Mouse (Mus musculus) midbrain, embryonic 13.5 days (tissue): Measurements from ENCODE around the gene Mon1a. TPM values are rescaled to one million over a fixed set of nuclear protein-coding genes. Genes with fewer than 3 reads are reported as not detected.

Source experiments
- ATAC-seq: fragments of 200-750 bp; cut with Nextera tagmentation; 2 replicates; pipeline ENCODE4 v1.8.0; 2017; ENCODE audit warnings: mild to moderate bottlenecking, moderate TSS enrichment, moderate library complexity
- H3K27ac ChIP-seq: fragments of 300-500 bp; sonication (generic); 2 replicates; pipeline ENCODE4 v1.5.1; 2015; ENCODE audit warnings: inconsistent platforms, mild to moderate bottlenecking, moderate library complexity
- H3K27me3 ChIP-seq: fragments of 300-500 bp; sonication (generic); 2 replicates; pipeline ENCODE4 v1.6.1; 2015; ENCODE audit warnings: mild to moderate bottlenecking, inconsistent platforms
- H3K36me3 ChIP-seq: fragments of 300-500 bp; sonication (generic); 2 replicates; pipeline ENCODE4 v1.6.1; 2015; ENCODE audit warnings: mild to moderate bottlenecking, inconsistent platforms
- H3K4me1 ChIP-seq: fragments of 300-500 bp; sonication (generic); replicated peaks from 2 replicates; pipeline ENCODE4 v1.6.1; 2015; ENCODE audit warnings: inconsistent platforms
- H3K4me2 ChIP-seq: fragments of 300-500 bp; sonication (generic); replicated peaks from 2 replicates; pipeline ENCODE4 v1.6.1; 2015; ENCODE audit warnings: moderate library complexity, mild to moderate bottlenecking, inconsistent platforms
- H3K4me3 ChIP-seq: fragments of 300-500 bp; sonication (generic); replicated peaks from 2 replicates; pipeline ENCODE4 v1.5.1; 2015; ENCODE audit warnings: mild to moderate bottlenecking, inconsistent platforms
- H3K9ac ChIP-seq: fragments of 300-500 bp; sonication (generic); replicated peaks from 2 replicates; pipeline ENCODE4 v1.6.1; 2015; ENCODE audit warnings: mild to moderate bottlenecking, inconsistent platforms
- H3K9me3 ChIP-seq: fragments of 300-500 bp; sonication (generic); 2 replicates; pipeline ENCODE4 v1.6.1; 2016; ENCODE audit warnings: mild to moderate bottlenecking, inconsistent platforms
- WGBS: fragments of 180-500 bp; shearing (Covaris S2); methylation state at CpG from one replicate; pipeline ENCODE4 v1.1.7; 2015; 5-methylcytosine and 5-hydroxymethylcytosine counted together
- polyA plus RNA-seq: library from polyadenylated mRNA; unstranded; fragments of >200 nt; fragmentation: Nextera tagmentation; extraction: Ambion mirVana; gene quantifications from 2 replicates; pipeline ENCODE4 v1.2.1, GENCODE M21; 2015

Mon1a gene
- polyA plus RNA-seq, 1 experiment from 2014 or later, result 23.8 TPM

GRCm38 (mm10) chr9:107910025-107910769 is 22.2 kb downstream of the Mon1a start:
- no peaks in the 10 kb centered on the region for H3K9me3 ChIP-seq
- peaks cover 15% of the 10 kb centered on the region for H3K27me3 ChIP-seq
- H3K4me3 ChIP-seq, result no peak overlapping the region
- H3K4me2 ChIP-seq, result no peak overlapping the region
- H3K36me3 ChIP-seq, result no peaks in the 10 kb centered on the region
- ATAC-seq, result no peak
- H3K9ac ChIP-seq, result no peak overlapping the region
- H3K4me1 ChIP-seq, result peaks cover 26% of the 10 kb centered on the region
- WGBS, result 89% methylated on average over 15 of the region's 15 CpGs
- H3K27ac ChIP-seq, result no peak overlapping the region

DNA sequence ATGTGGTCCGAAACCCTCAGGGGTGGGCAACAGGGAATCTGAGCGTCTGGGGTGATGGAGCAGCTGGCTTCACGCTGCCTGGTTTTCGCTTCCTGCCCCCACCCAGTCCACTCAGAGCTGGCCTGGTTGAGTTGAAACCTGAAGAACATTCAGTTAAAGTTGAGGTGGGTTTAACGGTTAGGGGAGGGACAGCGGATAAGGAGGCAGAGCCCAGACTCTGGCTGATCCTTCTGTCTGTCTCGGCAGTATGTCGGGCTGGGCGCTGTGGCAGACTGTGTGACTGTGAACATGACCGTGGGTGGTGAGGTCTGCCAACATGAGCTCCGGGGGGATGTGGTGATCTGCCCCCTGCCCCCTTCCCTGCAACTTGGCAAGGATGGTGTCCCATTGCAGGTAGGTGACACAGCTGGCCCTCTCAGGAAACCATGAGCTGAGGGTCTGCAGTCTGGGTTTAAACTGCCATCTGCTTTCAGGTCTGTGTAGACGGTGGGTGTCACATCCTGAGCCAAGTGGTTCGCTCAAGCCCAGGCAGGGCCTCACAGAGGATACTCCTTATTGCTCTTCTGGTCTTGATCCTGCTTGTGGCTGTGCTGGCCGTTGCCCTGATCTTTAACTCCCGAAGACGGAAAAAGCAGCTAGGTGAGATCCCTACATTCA is 26.9 kb downstream of the Mon1a start:
- Histone ChIP-seq H3K27ac (no peak overlapping the region), H3K4me2 (no peak overlapping the region), H3K4me3 (no peak overlapping the region), H3K9me3 (no peaks in the 10 kb centered on the region), H3K9ac (no peak overlapping the region), H3K36me3 (no peaks in the 10 kb centered on the region), H3K27me3 (no peaks in the 10 kb centered on the region), H3K4me1 (peaks cover 15% of the 10 kb centered on the region)
- no peak for ATAC-seq
- WGBS, result 86% methylated on average over 16 of the region's 16 CpGs

DNA sequence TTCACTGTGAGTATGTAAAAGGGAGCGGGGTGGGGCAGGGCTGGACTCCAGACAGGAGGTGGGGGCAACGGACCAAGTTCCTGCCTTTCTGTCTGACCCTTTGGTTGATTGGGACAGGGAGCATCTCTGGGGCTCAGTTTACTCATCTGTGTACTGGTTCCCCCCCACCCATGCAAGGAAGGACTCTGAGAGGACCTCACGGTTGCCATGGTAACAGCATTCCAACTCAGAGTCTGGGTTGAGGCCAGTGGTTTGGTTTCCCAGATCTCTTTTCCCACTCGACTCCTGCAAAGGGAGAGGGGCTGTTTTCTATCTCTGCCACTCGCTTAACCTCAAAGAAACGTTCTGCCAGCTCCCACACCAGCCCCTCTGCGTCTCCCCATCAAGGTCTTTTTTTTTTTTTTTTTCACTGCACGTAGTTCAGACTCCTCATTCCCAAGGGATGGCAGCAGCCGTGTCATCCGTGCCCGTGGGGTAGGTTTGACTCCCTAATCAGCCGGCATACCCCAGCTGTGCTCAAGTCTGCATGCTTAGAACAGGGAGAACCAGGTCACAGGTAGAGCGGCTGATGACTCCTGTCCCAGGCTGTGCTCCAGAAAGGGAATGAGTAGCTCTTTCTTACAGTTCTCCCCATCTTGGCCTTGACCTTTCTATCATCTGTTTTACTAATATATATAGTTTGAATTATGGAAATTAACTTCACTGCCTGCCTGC is 30.1 kb downstream of the Mon1a start:
- 0 out of 2 replicates have a peak, but pooled peaks have one; percentile 38 for ATAC-seq
- no peaks in the 10 kb centered on the region for H3K9me3 ChIP-seq
- no peak overlapping the region for H3K4me2 ChIP-seq
- H3K36me3 ChIP-seq, result no peaks in the 10 kb centered on the region
- no peaks in the 10 kb centered on the region for H3K27me3 ChIP-seq
- no peak overlapping the region; the same call in 1 of the 2 replicates for H3K9ac ChIP-seq
- 34% methylated on average over 13 of the region's 13 CpGs for WGBS
- no peak overlapping the region for H3K4me3 ChIP-seq
- H3K4me1 ChIP-seq, result peaks cover 15% of the 10 kb centered on the region
- no peak overlapping the region for H3K27ac ChIP-seq

- Histone ChIP-seq H3K27ac (no peak overlapping the region), H3K27me3 (no peaks in the 10 kb centered on the region), H3K4me3 (no peak overlapping the region), H3K9ac (no peak overlapping the region), H3K9me3 (no peaks in the 10 kb centered on the region), H3K4me1 (peaks cover 18% of the 10 kb centered on the region), H3K4me2 (no peak overlapping the region), H3K36me3 (no peaks in the 10 kb centered on the region)
- WGBS, result 82% methylated on average over 6 of the region's 6 CpGs
- no peak for ATAC-seq
Measured at GRCm38 (mm10) chr9:107918884-107919283, 30.9 kb downstream of the Mon1a start.

GRCm38 (mm10) chr9:107919441-107919840 is 31.5 kb downstream of the Mon1a start:
- 79% methylated on average over 5 of the region's 5 CpGs for WGBS
- no peak for ATAC-seq
- H3K4me2 ChIP-seq, result no peak overlapping the region
- H3K9ac ChIP-seq, result no peak overlapping the region
- no peaks in the 10 kb centered on the region for H3K9me3 ChIP-seq
- H3K4me3 ChIP-seq, result no peak overlapping the region
- no peaks in the 10 kb centered on the region for H3K36me3 ChIP-seq
- no peaks in the 10 kb centered on the region for H3K27me3 ChIP-seq
- H3K4me1 ChIP-seq, result peaks cover 24% of the 10 kb centered on the region
- no peak overlapping the region for H3K27ac ChIP-seq

DNA sequence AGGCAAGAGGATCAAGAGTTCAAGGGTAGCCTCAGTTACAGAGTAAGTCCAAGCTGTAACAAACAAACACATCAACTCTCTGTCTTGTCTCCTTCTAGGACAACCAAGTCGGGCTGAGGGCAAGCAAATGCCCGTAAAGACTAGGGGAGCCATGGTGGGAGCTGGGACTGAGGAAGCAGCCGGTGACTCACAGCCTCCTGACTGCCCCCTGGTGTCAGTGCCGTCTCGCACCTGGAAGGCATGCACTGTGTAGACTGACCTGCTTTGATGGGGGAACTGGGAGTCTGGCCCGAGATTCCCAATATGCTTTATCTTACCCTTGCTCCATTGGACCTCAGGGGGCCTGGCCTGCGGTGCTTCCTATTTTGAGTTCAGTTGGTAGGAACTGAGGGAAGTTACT is 35.1 kb downstream of the Mon1a start:
- Histone ChIP-seq H3K27ac (no peak overlapping the region), H3K4me3 (no peak overlapping the region), H3K9ac (no peak overlapping the region), H3K27me3 (no peaks in the 10 kb centered on the region), H3K36me3 (no peaks in the 10 kb centered on the region), H3K4me2 (no peak overlapping the region), H3K9me3 (no peaks in the 10 kb centered on the region), H3K4me1 (peaks cover 31% of the 10 kb centered on the region)
- no peak for ATAC-seq
- WGBS, result 34% methylated on average over 7 of the region's 7 CpGs

DNA sequence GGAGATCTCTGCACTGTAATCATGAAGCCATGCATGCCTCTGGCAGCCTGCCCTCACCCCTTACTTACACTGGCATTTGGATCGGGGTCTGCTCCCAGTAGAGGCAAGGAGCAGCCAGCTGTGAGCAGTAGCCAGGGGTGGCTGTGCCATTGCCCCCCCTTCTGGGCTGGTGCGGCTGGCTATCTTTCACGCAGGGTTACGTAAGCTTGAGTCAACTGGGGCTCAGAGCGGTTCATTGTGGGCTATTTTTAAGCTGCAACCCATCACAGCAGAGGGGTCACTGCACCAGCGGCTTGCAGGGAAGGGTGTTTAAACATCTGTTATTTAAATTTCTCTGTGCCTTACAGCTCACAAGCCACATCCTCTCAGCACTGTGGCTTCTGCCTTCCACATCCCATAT is 36.0 kb downstream of the Mon1a start:
- Histone ChIP-seq H3K27ac (peak overlapping the region; percentile 36), H3K9ac (no peak overlapping the region), H3K4me2 (no peak overlapping the region), H3K4me3 (no peak overlapping the region), H3K9me3 (no peaks in the 10 kb centered on the region), H3K27me3 (no peaks in the 10 kb centered on the region), H3K36me3 (no peaks in the 10 kb centered on the region), H3K4me1 (peaks cover 21% of the 10 kb centered on the region)
- WGBS, result 32% methylated on average over 6 of the region's 6 CpGs
- 0 out of 2 replicates have a peak, but pooled peaks have one; percentile 9 for ATAC-seq

DNA sequence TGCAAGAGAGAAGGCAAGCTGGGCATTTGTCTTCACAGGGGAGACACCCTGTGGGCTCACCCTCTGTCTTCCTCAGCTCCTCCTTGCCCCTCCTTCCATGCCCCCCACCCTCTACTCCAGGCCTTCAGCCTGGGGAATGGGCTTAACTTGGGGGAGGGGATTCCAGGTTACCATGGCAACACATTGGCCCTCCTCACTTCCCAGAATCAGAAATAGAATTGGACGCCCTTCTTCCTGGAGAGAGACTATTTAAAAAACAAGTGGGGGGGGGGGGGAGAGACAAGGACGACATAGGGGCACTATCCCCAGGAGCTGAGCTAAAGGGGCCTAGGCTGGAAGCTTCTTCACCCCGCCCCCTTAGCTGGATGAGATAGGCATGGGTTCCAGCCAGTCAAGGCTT is 37.3 kb downstream of the Mon1a start:
- no peaks in the 10 kb centered on the region for H3K36me3 ChIP-seq
- peaks cover 21% of the 10 kb centered on the region for H3K4me1 ChIP-seq
- no peak overlapping the region for H3K4me2 ChIP-seq
- no peak overlapping the region for H3K9ac ChIP-seq
- peak; percentile 49; the same call in 1 of the 2 replicates for ATAC-seq
- no peak overlapping the region for H3K4me3 ChIP-seq
- no peak overlapping the region for H3K27ac ChIP-seq
- no peaks in the 10 kb centered on the region for H3K27me3 ChIP-seq
- H3K9me3 ChIP-seq, result no peaks in the 10 kb centered on the region
- 8% methylated on average over 3 of the region's 3 CpGs for WGBS

GRCm38 (mm10) chr9:107926920-107927420 is 39.0 kb downstream of the Mon1a start:
- WGBS, result 63% methylated on average over 9 of the region's 9 CpGs
- H3K36me3 ChIP-seq, result no peaks in the 10 kb centered on the region

DNA sequence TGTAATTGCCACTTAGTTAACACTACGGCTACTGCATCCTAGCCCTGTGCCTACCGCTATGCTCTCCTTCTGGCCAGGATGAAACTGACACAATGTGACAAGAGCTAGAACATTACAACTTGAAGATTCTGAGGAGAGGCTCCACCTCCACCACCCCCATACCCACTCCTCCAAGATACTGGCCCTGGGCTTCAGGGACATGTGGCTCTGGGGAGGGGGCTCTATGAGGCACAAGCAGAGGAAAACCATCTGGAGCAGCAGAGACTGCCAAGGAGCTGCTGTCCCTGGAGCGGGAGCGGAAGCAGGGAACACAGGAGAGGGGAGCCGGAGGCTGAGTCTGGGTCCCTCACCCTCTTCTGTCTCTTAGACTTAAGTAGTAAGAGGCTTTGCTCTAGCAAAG is 39.8 kb downstream of the Mon1a start:
- no peak overlapping the region for H3K4me2 ChIP-seq
- no peak for ATAC-seq
- no peak overlapping the region for H3K4me3 ChIP-seq
- H3K27ac ChIP-seq, result no peak overlapping the region
- peaks cover 26% of the 10 kb centered on the region for H3K4me1 ChIP-seq
- H3K36me3 ChIP-seq, result no peaks in the 10 kb centered on the region
- no peaks in the 10 kb centered on the region for H3K27me3 ChIP-seq
- 93% methylated on average over 5 of the region's 5 CpGs for WGBS
- no peak overlapping the region for H3K9ac ChIP-seq
- no peaks in the 10 kb centered on the region for H3K9me3 ChIP-seq

More at GRCm38 (mm10) chr9:107926920-107927420, 39.0 kb downstream of the Mon1a start:
- Histone ChIP-seq H3K27ac (no peak overlapping the region), H3K4me1 (peaks cover 22% of the 10 kb centered on the region), H3K4me3 (no peak overlapping the region), H3K9ac (no peak overlapping the region), H3K27me3 (no peaks in the 10 kb centered on the region), H3K4me2 (no peak overlapping the region), H3K9me3 (no peaks in the 10 kb centered on the region)
- no peak for ATAC-seq

DNA sequence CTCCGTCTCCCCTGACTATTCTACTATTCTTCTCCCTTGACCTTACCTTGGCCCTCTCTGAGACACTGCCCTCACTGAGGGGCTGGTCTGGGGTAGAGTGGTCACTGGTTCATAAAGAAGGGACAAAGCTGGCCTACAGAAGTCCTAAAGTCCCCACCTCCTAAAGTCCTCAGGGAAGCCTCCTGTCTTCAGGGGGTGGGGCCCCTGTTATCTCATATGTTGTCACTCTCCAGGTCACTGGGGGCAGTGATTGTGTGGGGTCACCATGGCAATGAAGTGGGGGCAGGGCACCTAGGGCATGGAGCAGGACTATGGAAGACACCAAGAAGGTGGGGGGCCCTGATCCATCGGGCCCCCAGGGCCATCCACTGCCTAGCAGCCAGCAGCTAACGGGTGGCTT is 40.2 kb downstream of the Mon1a start, which contains the start of gene Actl11:
Gene Actl11 (plus strand): TSS at position 301 of the 400 bp plus-strand sequence.
- no peaks in the 10 kb centered on the region for H3K36me3 ChIP-seq
- H3K27me3 ChIP-seq, result no peaks in the 10 kb centered on the region
- peaks cover 26% of the 10 kb centered on the region for H3K4me1 ChIP-seq
- H3K9ac ChIP-seq, result no peak within 1 kb of the TSS
- WGBS, result 74% methylated on average over 3 of the region's 3 CpGs
- ATAC-seq, result no peak
- no peaks in the 10 kb centered on the region for H3K9me3 ChIP-seq
- H3K4me2 ChIP-seq, result no peak within 1 kb of the TSS
- no peak within 1 kb of the TSS for H3K4me3 ChIP-seq
- H3K27ac ChIP-seq, result no peak within 1 kb of the TSS

DNA sequence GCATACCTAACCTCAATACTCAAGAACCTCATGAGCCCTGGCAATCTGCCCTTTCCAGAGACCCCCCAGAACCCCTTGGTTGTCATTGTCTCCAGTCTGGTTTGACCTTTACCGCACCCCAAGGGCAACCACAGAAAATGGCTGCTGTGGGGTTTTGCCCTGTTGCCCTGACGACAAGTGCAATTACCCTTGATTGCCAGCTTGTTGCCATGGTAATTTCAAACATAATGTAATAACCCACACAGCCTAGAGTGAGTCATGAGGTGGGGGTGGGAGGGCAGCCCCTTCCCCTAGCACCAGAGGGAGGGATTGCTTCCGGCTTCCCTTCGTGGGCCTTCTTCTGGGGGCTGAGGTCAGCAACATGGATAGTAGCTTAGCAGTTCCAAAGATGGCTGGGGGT is 44.3 kb downstream of the Mon1a start:
- Histone ChIP-seq H3K27me3 (peaks cover 10% of the 10 kb centered on the region), H3K9ac (no peak overlapping the region), H3K27ac (no peak overlapping the region), H3K4me3 (no peak overlapping the region), H3K9me3 (no peaks in the 10 kb centered on the region), H3K4me2 (no peak overlapping the region), H3K36me3 (no peaks in the 10 kb centered on the region), H3K4me1 (peaks cover 24% of the 10 kb centered on the region)
- WGBS, result 64% methylated on average over 4 of the region's 4 CpGs
- no peak for ATAC-seq
